Mouse (Mus musculus) gastrocnemius, postnatal 10 days (tissue): Measurements from ENCODE around the gene Nhsl2. TPM values are rescaled to one million over a fixed set of nuclear protein-coding genes. Genes with fewer than 3 reads are reported as not detected.
A peak's percentile ranks its signal among the peaks of the same experiment; 100 is the strongest.
"Not testable (repeated sequence)": the region's sequence is repeated elsewhere in the genome, so short reads cannot be mapped to it uniquely, and the experiment has no call there.

Experiments used
- DNase-seq: peaks from one replicate; pipeline ENCODE4 v3.0.0; 2021; ENCODE audit warnings: mixed read lengths
- long read RNA-seq, 2 experiments: library from polyadenylated mRNA; stranded (forward); transcript quantifications; one replicate each; pipeline ENCODE4 v2.0.0; 2021
- total RNA-seq, 2 experiments: library from RNA; stranded (reverse); gene quantifications; 2 replicates each; pipeline ENCODE4 v1.2.3; 2021

The Nhsl2 gene
- 1 to 10 TPM; 5.7 to 8.6 TPM for total RNA-seq
- long read RNA-seq, experiment 1, partial matches to known transcripts = 0 of 2 reads
- long read RNA-seq, experiment 1, other reads (novel, unspliced or antisense) = 2 of 2 reads
- long read RNA-seq, experiment 2 = 0 reads

GRCm38 (mm10) chrX:101849281-101849821 lies at the start of gene Nhsl2:
Gene Nhsl2 (plus strand): TSS chrX:101849385.
- DNase-seq = peak; percentile 41

GRCm38 (mm10) chrX:101805512-101805911 lies 43.7 kb upstream of the Nhsl2 start:
- DNase-seq = no peak

- no peak for DNase-seq
These were observed 37.4 kb upstream of the Nhsl2 start for GRCm38 (mm10) chrX:101811750-101812149.

- no peak for DNase-seq
These were observed 30.0 kb upstream of the Nhsl2 start for GRCm38 (mm10) chrX:101819163-101819562.

- DNase-seq = not testable (repeated sequence)
These were observed 29.2 kb upstream of the Nhsl2 start for GRCm38 (mm10) chrX:101819980-101820379.

- no peak for DNase-seq
These were observed 1.9 kb upstream of the Nhsl2 start for GRCm38 (mm10) chrX:101847191-101847795.

- DNase-seq = peak; percentile 37
These were observed 841 bp downstream of the Nhsl2 start for GRCm38 (mm10) chrX:101849901-101850551.

GRCm38 (mm10) chrX:101851566-101852354 lies 2.6 kb downstream of the Nhsl2 start:
- DNase-seq = no peak

- no peak for DNase-seq
These were observed 14.6 kb downstream of the Nhsl2 start for GRCm38 (mm10) chrX:101863666-101864378.

- no peak for DNase-seq
These were observed 15.6 kb downstream of the Nhsl2 start for GRCm38 (mm10) chrX:101864788-101865187.

- DNase-seq = no peak
These were observed 25.0 kb downstream of the Nhsl2 start for GRCm38 (mm10) chrX:101874147-101874546.

GRCm38 (mm10) chrX:101874901-101875300 lies 25.7 kb downstream of the Nhsl2 start:
- DNase-seq = no peak

- no peak for DNase-seq
These were observed 27.0 kb downstream of the Nhsl2 start for GRCm38 (mm10) chrX:101876136-101876535.

- DNase-seq = no peak
These were observed 28.7 kb downstream of the Nhsl2 start for GRCm38 (mm10) chrX:101877840-101878239.

- no peak for DNase-seq
These were observed 29.4 kb downstream of the Nhsl2 start for GRCm38 (mm10) chrX:101878546-101878945.

- DNase-seq = no peak
These were observed 33.1 kb downstream of the Nhsl2 start for GRCm38 (mm10) chrX:101882141-101882751.

- DNase-seq = no peak
These were observed 40.2 kb downstream of the Nhsl2 start for GRCm38 (mm10) chrX:101889384-101889783.

GRCm38 (mm10) chrX:101889813-101890469 lies 40.8 kb downstream of the Nhsl2 start:
- peak; percentile 42 for DNase-seq

GRCm38 (mm10) chrX:101893796-101894195 lies 44.6 kb downstream of the Nhsl2 start:
- no peak for DNase-seq

- no peak for DNase-seq
These were observed 49.2 kb downstream of the Nhsl2 start for GRCm38 (mm10) chrX:101898341-101898740.
